Mouse (Mus musculus) splenic B cell, adult 2 months (primary cell): ENCODE results near the gene Sbsn.
"Not testable (repeated sequence)": the region's sequence is repeated elsewhere in the genome, so short reads cannot be mapped to it uniquely, and the experiment has no call there.

Experiments
- DNase-seq: peaks from one replicate; pipeline ENCODE4 v3.0.0-alpha.2; 2011; ENCODE audit warnings: low read depth, low spot score
- H3K27me3 ChIP-seq: 2 replicates; pipeline ENCODE4 v1.6.1; 2012; ENCODE audit warnings: mild to moderate bottlenecking, low read length, moderate library complexity, mixed read lengths; ENCODE audit not compliant: control insufficient read depth, poor library complexity, insufficient read depth, severe bottlenecking
- H3K36me3 ChIP-seq: 2 replicates; pipeline ENCODE4 v1.6.1; 2012; ENCODE audit warnings: mild to moderate bottlenecking, low read length, moderate library complexity, mixed read lengths; ENCODE audit not compliant: control insufficient read depth, poor library complexity, insufficient read depth, severe bottlenecking

Sbsn gene

GRCm38 (mm10) chr7:30736211-30736610 lies 15.1 kb upstream of the Sbsn start:
- no peaks in the 10 kb centered on the region for H3K27me3 ChIP-seq
- H3K36me3 ChIP-seq: peaks cover 8% of the 10 kb centered on the region; the same call in 1 of the 2 replicates
- no peak for DNase-seq

DNA sequence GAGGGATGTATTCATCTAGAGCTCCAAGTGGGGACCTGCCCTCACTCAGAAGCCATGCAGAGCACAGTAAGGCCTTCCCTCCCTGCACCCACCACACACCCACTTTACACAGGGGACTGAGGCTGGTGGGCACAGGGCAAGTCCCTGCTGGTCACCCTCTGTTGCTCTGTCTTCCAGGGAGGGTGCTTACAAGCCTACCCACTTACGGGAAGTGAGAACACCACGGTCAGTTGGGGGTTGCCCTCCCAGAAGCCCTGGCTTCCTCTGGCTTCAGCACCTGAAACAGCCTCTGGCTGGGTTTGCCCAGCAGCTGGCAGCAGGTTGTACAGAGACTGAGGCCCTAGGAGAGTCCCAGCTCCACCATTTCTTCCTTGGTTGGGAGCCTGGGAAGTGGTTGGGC lies 8.7 kb upstream of the Sbsn start:
- H3K36me3 ChIP-seq, H3K27me3 ChIP-seq: not testable (repeated sequence)
- peak; percentile 66 for DNase-seq

DNA sequence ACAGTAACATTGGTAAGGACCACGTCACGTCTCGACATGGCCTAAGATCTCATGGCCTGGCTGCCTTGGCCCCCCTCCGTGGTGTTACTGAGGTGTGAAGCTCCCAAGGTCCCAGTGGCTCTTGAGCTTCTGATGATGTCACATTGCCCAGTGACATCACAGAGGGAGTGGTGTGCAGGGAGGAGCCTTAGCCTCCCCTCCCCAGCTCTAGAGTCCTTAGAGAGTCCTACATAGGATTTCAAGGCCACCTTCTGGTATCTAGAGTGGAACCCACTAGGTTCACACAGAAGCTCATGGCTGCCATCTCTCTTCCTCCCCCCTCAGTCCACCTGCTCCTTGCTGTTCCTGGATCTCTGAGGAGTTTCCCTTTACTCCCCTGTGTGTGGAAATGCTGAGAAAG lies 7.7 kb upstream of the Sbsn start, which contains the start of gene Gapdhs:
Gapdhs (minus strand) TSS at position 65 of the 400 bp plus-strand sequence.
- DNase-seq, H3K27me3 ChIP-seq, H3K36me3 ChIP-seq: not testable (repeated sequence)

DNA sequence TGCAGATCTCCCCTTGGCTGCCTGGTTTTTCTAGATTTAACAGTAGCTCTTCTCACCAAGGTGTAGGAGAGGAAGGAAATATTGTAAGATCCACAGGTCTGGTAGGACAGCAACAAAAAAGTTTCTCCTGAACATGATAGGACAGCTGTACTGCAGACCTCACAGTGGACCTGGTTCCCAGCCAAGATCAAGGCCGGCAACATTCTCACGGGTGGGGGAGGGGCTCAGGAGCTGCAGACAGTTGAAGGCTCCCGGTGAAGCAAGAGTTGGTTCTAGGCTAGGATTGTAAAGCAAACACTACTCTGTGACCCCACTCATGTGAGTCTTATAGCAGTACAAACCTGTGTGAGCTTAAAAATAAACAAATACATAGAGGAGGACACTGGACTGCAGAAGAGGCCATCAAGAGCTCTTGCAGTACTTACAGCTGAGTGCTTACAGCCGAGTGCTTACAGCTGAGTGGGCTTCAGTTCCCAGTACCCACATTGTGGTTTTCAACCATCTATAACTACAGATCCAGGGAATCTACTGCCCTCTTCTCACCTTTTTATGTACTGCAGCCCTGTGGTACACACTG lies 7.2 kb upstream of the Sbsn start:
- no peak for DNase-seq
- Histone ChIP-seq H3K36me3 (no peaks in the 10 kb centered on the region), H3K27me3 (no peaks in the 10 kb centered on the region)

- DNase-seq: peak; percentile 25
- no peaks in the 10 kb centered on the region for H3K36me3 ChIP-seq
- H3K27me3 ChIP-seq: no peaks in the 10 kb centered on the region
These were observed 3.6 kb upstream of the Sbsn start for GRCm38 (mm10) chr7:30747525-30748204.

- no peak for DNase-seq
- Histone ChIP-seq H3K27me3 (no peaks in the 10 kb centered on the region), H3K36me3 (no peaks in the 10 kb centered on the region)
These were observed 1.3 kb upstream of the Sbsn start for GRCm38 (mm10) chr7:30749824-30750606.

DNA sequence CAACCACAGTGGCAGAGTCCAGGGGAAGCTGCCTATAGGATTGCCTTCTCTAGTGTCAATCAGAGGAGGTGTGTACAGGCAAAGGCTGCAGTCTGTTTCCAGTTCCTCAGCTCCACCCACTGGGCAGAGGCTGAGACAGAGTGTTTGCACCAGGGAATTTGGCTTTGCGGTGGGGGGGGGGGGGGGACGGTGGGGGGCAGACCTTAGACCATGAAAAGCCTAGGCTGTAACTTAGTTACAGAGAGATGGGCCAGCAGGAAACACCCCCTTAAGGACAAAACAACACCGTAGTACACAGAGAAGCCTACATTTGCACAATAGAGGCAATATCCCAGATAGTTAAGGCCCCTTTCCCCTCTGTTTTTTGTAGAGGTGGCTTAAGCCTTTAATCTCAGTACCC lies 5.7 kb downstream of the Sbsn start:
- Histone ChIP-seq H3K36me3 (no peaks in the 10 kb centered on the region), H3K27me3 (no peaks in the 10 kb centered on the region)
- DNase-seq: no peak

GRCm38 (mm10) chr7:30758853-30759252 lies 7.6 kb downstream of the Sbsn start:
- Histone ChIP-seq H3K36me3 (no peaks in the 10 kb centered on the region), H3K27me3 (no peaks in the 10 kb centered on the region)
- peak; percentile 43 for DNase-seq

GRCm38 (mm10) chr7:30761769-30762352 lies 10.6 kb downstream of the Sbsn start:
- DNase-seq: peak; percentile 22
- H3K36me3 ChIP-seq: no peaks in the 10 kb centered on the region
- no peaks in the 10 kb centered on the region for H3K27me3 ChIP-seq

- DNase-seq: no peak
- no peaks in the 10 kb centered on the region for H3K36me3 ChIP-seq
- H3K27me3 ChIP-seq: no peaks in the 10 kb centered on the region
These were observed 12.2 kb downstream of the Sbsn start, which contains the start of gene Dmkn for GRCm38 (mm10) chr7:30763456-30763855. Dmkn (plus strand) TSS chr7:30763756.

DNA sequence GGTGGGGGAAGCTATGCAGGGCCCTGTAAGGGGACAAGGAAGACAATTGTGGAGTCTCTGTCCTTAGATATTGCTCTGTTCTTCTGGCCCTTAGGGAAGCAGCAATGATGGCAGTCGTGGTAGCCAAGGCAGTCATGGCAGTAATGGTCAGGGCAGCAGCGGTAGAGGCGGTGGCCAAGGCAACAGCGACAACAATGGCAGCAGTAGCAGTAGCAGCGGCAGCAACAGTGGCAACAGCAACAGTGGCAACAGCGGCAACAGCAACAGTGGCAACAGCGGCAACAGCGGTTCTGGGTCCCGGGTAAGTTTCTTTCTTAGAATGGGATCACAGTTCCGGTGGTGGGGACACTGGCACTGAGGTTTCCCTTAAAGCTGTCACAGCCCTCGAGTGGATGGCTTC lies 13.9 kb downstream of the Sbsn start:
- Histone ChIP-seq H3K36me3 (no peaks in the 10 kb centered on the region), H3K27me3 (no peaks in the 10 kb centered on the region)
- DNase-seq: no peak

- Histone ChIP-seq H3K36me3 (no peaks in the 10 kb centered on the region), H3K27me3 (no peaks in the 10 kb centered on the region)
- DNase-seq: peak; percentile 20
These were observed 15.1 kb downstream of the Sbsn start for GRCm38 (mm10) chr7:30766408-30766807.

GRCm38 (mm10) chr7:30769236-30769635 lies 18.0 kb downstream of the Sbsn start:
- Histone ChIP-seq H3K27me3 (no peaks in the 10 kb centered on the region; the same call in 1 of the 2 replicates), H3K36me3 (no peaks in the 10 kb centered on the region)
- no peak for DNase-seq

- H3K27me3 ChIP-seq: no peaks in the 10 kb centered on the region; the same call in 1 of the 2 replicates
- H3K36me3 ChIP-seq: no peaks in the 10 kb centered on the region
- DNase-seq: no peak
These were observed 24.8 kb downstream of the Sbsn start for GRCm38 (mm10) chr7:30776104-30776503.
